Mouse (Mus musculus) adrenal gland, postnatal 14 days (tissue): Measurements from ENCODE around the gene Agmat. TPM values are rescaled to one million over a fixed set of nuclear protein-coding genes. Genes with fewer than 3 reads are reported as not detected.
A peak's percentile ranks its signal among the peaks of the same experiment; 100 is the strongest.

ENCODE experiments used
- DNase-seq: peaks from one replicate; pipeline ENCODE4 v3.0.0; 2021; ENCODE audit warnings: mixed read lengths
- total RNA-seq: library from RNA; stranded (reverse); gene quantifications from 2 replicates; pipeline ENCODE4 v1.2.3, GENCODE M21; 2021

Agmat gene
- total RNA-seq, 1 experiment from 2014 or later = 32.2 TPM

GRCm38 (mm10) chr4:141735206-141735560 is 11.3 kb upstream of the Agmat start:
- DNase-seq = no peak

- no peak for DNase-seq
Observed at GRCm38 (mm10) chr4:141736856-141737255, 9.6 kb upstream of the Agmat start.

DNA sequence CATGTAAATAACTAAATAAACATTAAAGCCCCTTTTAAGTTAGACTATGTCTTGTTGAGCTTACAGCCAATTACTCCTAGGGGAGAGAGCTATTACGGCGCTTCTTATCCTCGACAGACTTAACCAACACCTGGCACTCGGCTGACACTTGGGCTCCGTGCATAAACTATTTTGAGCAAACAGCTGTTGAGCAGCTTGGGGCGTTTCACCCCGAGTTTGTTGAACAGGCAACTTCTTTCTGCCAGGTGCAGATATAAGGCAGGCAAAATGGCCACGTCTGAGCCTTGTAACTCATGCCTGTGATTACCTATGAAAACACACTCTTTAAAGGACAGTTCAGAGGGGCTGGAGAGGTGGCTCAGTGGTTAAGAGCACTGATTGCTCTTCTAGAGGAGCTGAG is 8.5 kb upstream of the Agmat start:
- no peak for DNase-seq

DNA sequence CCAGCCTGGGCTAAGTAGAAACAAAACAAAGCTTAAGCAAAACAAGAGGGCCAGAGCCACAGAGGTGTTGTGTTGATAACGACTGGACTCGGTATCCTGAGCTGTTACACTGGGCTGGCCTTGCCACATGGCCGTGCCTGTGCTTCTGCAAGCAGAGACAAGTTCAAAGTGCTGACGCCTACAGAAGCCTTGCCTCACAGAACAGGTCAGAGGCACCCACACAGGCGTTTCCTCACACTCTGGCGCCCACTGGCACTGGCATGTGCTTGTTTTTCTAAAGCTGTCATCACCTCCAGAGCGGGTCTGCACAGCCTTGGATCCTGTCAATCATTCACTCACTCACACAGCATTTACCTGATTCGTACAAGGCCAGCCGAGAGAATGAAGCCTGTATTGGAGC is 4.6 kb upstream of the Agmat start:
- no peak for DNase-seq

- no peak for DNase-seq
Observed at GRCm38 (mm10) chr4:141742381-141742780, 4.1 kb upstream of the Agmat start.

DNA sequence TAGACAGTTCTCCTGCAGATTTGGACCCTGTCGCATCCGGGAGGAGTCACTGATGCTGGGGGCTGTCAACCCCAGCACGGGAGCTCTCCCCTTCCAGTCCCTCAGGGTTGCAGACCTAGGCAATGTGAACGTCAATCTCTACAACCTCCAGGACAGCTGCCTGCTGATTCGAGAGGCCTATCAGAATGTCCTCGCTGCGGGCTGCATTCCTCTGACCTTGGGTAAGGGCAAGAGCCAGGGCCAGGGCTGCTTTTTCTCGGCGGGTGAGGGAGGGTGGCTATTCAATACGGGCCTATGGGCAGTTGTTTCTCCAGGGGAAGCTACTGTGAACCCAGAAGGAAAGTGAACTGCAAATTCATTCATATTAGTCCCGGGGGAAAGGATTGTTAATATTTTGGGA is 3.1 kb downstream of the Agmat start:
- DNase-seq = peak; percentile 76

GRCm38 (mm10) chr4:141750826-141751225 is 4.4 kb downstream of the Agmat start:
- DNase-seq = no peak

DNA sequence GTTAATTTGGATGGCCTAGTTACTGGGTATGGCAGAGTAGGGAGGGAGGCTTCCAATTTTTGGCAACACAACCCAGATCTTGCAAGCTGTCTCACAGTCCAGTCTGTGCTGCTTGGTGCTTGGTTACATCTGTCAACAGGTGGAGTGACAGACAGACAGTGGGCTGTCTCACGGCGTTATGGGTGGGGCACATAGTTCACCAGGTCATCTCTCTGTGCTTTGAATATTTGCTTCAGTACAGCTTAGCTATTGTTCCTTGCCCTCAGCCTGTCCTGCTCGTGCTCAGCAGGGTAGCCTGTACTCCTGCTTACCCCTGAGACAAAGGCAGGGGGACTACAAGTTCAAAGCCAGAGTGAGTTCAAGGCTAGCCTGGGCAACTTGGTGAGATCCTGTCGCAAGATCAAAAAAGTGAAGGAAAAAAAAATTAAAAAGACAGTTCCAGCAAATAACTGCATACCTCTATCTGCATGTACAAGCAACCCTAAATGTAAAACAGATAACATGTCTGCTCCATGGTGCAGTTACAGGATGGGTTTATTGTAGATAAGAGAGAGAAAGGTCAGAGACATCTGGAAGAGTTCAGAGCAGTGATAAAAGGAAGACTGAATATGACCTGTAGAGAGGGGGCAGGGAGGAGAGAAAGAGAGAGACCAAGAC is 5.1 kb downstream of the Agmat start:
- DNase-seq = no peak

DNA sequence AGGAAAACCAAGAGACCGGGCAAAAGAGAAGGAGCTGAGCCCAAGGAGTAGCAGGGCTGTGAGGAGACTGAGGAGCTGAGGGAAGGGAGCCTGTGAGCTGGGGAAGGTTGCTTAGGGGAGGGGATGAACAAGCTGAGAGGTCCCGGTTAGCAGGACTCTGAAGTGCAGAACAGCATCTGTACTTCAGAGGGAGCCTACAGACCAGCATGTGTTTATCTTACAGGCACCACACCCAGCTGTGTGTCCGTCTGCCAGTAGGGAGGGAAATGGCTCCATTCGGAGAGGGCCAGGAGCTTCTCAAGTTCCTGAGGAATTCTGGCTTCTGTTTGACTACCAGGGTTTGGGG is 5.6 kb downstream of the Agmat start:
- DNase-seq = no peak

DNA sequence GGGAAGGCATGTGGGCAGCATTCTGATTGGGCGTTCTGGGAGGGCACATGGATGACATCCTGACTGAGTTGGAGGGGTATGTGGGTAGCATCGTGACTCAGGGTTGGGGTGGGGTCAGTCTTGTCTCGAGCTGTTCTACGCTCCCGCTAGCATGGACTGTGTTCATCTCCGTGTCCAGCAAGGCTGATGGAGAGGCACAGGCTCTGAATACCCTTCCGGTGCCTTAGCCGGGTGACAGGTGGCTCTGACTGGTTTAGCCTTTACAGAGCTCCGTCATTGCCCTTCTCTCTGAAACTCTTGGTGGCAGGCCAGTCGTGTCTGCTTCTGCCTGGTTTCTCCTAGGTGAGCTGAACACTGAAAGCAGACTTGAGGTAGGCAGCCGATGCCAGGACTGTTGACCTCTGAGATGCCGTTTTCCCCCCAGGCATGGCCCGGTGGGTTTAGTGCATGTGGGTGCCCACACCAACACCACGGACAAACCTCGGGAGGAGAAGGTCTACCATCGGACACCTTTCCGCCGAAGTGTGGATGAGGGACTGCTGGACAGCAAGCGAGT is 9.0 kb downstream of the Agmat start:
- DNase-seq = no peak

DNA sequence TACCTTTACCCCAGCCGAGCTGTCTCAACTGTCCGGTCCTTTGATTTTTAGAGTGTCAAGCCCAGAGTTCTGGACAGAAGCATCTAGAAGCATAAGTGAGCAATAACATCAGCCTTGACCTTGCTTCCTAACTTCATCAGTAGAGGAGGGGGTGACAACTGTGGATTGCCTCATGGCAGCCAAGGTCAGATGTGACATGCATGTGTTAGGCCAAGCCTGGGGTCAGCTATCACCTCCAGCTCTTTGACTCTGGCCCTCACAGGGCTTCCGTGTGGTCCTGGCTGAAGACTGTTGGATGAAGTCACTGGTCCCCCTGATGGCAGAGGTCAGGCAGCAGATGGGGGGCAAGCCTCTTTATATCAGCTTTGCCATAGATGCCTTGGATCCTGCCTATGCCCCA is 10.7 kb downstream of the Agmat start:
- DNase-seq = peak; percentile 50

- DNase-seq = no peak
Observed at GRCm38 (mm10) chr4:141758874-141759542, 12.5 kb downstream of the Agmat start.

- DNase-seq = no peak
Observed at GRCm38 (mm10) chr4:141760942-141761341, 14.5 kb downstream of the Agmat start.

GRCm38 (mm10) chr4:141762102-141762598 is 15.7 kb downstream of the Agmat start:
- peak; percentile 56 for DNase-seq

DNA sequence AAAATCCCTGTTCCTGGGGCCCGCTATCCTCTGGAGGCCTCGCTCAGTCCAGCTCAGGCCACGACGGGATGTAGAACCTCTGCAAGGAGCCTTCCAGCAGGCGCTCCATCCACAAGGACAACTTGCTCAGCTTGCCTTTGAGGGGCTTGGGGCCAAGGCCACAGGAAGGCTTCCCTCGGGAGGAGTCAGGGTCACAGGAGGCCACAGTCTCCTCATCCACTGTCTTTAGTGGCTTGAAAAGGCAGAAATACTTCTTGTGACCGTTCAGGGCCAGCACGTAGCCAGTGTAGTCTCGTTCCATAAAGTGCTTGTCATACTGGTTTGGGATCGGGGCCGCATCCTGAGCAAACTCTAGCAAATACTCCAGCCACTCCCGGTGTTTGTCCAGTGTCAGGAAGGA is 17.0 kb downstream of the Agmat start:
- DNase-seq = no peak

GRCm38 (mm10) chr4:141765008-141765407 is 18.5 kb downstream of the Agmat start:
- no peak for DNase-seq

DNA sequence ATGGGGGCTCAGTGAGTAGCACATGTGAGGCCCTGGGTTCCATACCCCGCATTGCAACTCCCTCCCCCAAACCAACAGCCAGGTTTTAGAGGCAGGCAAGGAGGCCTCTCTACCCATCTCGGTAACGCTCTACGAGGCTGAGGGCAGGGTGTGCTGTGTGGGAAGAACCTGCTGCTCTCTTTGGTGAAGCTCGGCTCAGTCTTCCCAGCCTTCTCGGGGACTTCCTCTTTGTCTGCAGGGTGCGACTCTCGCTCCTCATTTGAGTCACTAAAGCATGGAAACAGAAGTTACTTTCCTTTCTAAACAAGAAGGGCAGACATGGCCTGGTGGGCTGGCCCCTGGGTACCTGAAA is 19.8 kb downstream of the Agmat start:
- DNase-seq = no peak

- no peak for DNase-seq
Observed at GRCm38 (mm10) chr4:141766668-141767352, 20.3 kb downstream of the Agmat start.

GRCm38 (mm10) chr4:141767353-141768036 is 21.0 kb downstream of the Agmat start:
- DNase-seq = no peak

DNA sequence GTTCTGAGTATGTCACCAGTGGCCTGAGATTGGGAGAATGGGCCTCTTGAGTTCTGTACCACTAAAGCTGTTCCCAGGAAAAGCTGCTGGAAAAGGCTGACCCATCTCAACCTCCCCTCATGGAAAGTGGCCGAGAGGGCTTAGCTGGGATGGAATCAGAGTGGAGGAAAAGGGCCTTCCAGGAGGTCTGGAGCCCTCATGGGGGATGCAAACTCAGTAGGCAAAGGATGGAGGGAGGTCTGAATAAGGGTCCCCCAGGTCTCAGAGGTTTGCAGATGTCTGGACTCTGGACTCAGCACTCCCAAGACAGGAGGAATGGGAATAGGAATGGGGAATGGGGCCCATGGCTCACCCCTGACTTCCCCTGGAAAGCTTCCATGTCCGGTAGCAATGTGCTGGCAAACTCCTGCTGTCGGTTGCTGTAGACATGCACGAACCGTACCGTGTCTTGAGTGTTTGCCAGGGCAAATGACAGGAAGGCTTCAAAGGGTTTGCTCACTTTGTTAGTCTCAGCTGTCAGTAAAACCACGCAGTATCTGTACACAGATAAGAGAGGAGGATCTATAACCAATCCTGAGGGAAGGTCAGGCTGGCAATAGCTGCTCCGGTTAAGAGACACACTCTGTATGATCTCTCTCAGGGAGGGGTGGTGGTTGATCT is 23.2 kb downstream of the Agmat start:
- DNase-seq = no peak

DNA sequence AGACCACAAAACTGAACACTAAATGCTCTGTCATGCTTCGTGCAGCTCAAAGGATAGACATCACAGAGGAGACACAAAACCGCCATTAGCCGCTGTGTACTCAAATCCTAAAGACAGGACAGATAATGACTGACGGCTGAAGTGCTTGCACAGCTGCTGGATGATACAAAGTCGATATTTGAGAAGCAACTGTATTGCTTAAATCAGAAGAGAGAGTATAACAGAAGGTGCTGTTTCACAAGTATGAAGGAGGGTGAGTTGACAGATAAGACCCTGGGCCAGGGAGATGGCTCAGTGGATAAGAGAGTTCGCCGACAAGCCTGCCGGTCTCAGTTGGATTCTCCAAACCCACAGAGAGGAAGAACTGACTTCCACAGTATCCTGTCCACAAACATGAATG is 25.4 kb downstream of the Agmat start:
- DNase-seq = no peak

GRCm38 (mm10) chr4:141773019-141773418 is 26.5 kb downstream of the Agmat start:
- DNase-seq = peak; percentile 0
